Mouse (Mus musculus): ENCODE measurements around the gene E130308A19Rik.

- TF ChIP-seq CTCF (IDR thresholded peaks at IDR 0.05; ENCODE audit: borderline replicate concordance, extremely low read depth, insufficient read depth, insufficient read length) (no peak), POLR2A (IDR thresholded peaks at IDR 0.05; ENCODE audit: borderline replicate concordance, extremely low read depth, insufficient read depth, insufficient read length, poor library complexity, severe bottlenecking) (no peak)
Measured at GRCm38 (mm10) chr4:59756332-59757082, 130.5 kb downstream of the E130308A19Rik start.

All from brain, embryonic 14.5 days (tissue).